Mouse (Mus musculus) thymus, postnatal 0 days (tissue): ENCODE results near the gene Prdm15. TPM values are rescaled to one million over a fixed set of nuclear protein-coding genes. Genes with fewer than 3 reads are reported as not detected.

ENCODE experiments used
- DNase-seq: peaks from one replicate; pipeline ENCODE4 v3.0.0-alpha.2; 2015; ENCODE audit warnings: low spot score
- polyA plus RNA-seq: library from polyadenylated mRNA; unstranded; fragments of >200 nt; fragmentation: Nextera tagmentation; extraction: Ambion mirVana; gene quantifications from 2 replicates; pipeline ENCODE4 v1.2.1, GENCODE M21; 2015

Prdm15 gene
- polyA plus RNA-seq, 1 experiment from 2014 or later: 7.4 TPM

- no peak for DNase-seq
These were observed 28.2 kb downstream of the Prdm15 start for GRCm38 (mm10) chr16:97823311-97824007.

GRCm38 (mm10) chr16:97819532-97819931 is 32.1 kb downstream of the Prdm15 start:
- no peak for DNase-seq

GRCm38 (mm10) chr16:97817414-97817813 is 34.2 kb downstream of the Prdm15 start:
- no peak for DNase-seq

- no peak for DNase-seq
These were observed 36.4 kb downstream of the Prdm15 start for GRCm38 (mm10) chr16:97815269-97815668.

GRCm38 (mm10) chr16:97814060-97814459 is 37.6 kb downstream of the Prdm15 start:
- DNase-seq: no peak

- no peak for DNase-seq
These were observed 42.8 kb downstream of the Prdm15 start for GRCm38 (mm10) chr16:97808881-97809280.

- DNase-seq: no peak
These were observed 46.0 kb downstream of the Prdm15 start for GRCm38 (mm10) chr16:97805646-97806045.

GRCm38 (mm10) chr16:97804680-97805547 is 46.7 kb downstream of the Prdm15 start:
- DNase-seq: peak; percentile 53

- DNase-seq: no peak
These were observed 53.4 kb downstream of the Prdm15 start for GRCm38 (mm10) chr16:97797950-97798869.

- no peak for DNase-seq
These were observed 54.4 kb downstream of the Prdm15 start for GRCm38 (mm10) chr16:97797212-97797611.

- DNase-seq: no peak
These were observed 57.4 kb downstream of the Prdm15 start for GRCm38 (mm10) chr16:97794256-97794655.

- DNase-seq: no peak
These were observed 68.6 kb downstream of the Prdm15 start for GRCm38 (mm10) chr16:97783057-97783456.

GRCm38 (mm10) chr16:97778353-97779025 is 73.2 kb downstream of the Prdm15 start:
- DNase-seq: peak; percentile 56

GRCm38 (mm10) chr16:97766501-97766900 is 85.1 kb downstream of the Prdm15 start:
- DNase-seq: no peak

- no peak for DNase-seq
These were observed 87.0 kb downstream of the Prdm15 start for GRCm38 (mm10) chr16:97764626-97765025.

- no peak for DNase-seq
These were observed 87.7 kb downstream of the Prdm15 start for GRCm38 (mm10) chr16:97763990-97764340.

GRCm38 (mm10) chr16:97763061-97763989 is 88.3 kb downstream of the Prdm15 start, which contains the start of gene Ripk4:
Ripk4 (minus strand) TSS chr16:97763787.
- peak; percentile 40 for DNase-seq

- DNase-seq: no peak
These were observed 89.9 kb downstream of the Prdm15 start for GRCm38 (mm10) chr16:97761782-97762181.

- DNase-seq: no peak
These were observed 92.0 kb downstream of the Prdm15 start for GRCm38 (mm10) chr16:97759681-97760080.

GRCm38 (mm10) chr16:97758288-97758687 is 93.4 kb downstream of the Prdm15 start:
- DNase-seq: no peak
